Mouse (Mus musculus): Measurements from ENCODE around the gene Olfr1111.
"Not testable (repeated sequence)": the region's sequence is repeated elsewhere in the genome, so short reads cannot be mapped to it uniquely, and the experiment has no call there.

The Olfr1111 gene

DNA sequence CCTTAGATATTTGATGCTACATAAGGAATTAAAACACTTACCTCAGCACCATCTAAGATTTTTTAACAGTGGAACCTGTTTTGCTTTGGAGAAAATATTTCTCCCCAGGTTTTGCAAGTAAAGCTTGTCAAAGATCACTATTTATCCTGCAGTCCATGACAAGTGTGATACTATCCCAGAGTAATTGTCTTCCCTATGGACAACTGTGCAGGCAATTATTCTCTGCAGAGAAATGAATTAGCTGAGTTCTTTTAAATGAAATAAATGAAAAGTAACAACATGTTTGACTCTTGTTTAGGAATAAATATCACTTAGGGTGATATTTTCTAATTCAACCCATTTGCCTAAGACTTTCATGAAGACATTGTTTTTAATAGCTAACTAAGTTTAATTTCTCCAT, at the start of gene Olfr1111:
Olfr1111 (minus strand) TSS at position 101 of the 400 bp plus-strand sequence.
- in situ Hi-C loops (cut with MseI, MboI) = no loop called here

DNA sequence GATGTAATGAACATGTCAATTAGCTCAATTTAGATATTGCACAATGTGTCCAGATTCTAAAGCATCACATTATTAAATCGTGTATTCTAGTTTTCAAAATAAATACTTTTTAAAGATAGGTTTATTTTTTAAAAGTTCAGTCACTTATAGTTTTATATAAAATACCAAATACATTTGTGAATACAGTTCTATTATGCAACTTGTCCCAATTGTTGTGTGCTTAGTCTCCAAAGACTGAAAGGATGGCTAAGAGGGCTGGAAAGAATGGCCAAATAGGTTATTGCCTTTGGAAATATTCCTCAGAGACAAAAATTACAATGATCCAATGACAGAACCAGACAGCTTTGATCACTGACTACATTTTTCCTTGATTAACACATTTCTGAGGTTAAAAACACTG, 35.1 kb upstream of the Olfr1111 start, which contains the start of gene Olfr1112:
Olfr1112 (plus strand) TSS at position 301 of the 400 bp plus-strand sequence.
- in situ Hi-C loops (cut with MseI, MboI) = no loop called here

DNA sequence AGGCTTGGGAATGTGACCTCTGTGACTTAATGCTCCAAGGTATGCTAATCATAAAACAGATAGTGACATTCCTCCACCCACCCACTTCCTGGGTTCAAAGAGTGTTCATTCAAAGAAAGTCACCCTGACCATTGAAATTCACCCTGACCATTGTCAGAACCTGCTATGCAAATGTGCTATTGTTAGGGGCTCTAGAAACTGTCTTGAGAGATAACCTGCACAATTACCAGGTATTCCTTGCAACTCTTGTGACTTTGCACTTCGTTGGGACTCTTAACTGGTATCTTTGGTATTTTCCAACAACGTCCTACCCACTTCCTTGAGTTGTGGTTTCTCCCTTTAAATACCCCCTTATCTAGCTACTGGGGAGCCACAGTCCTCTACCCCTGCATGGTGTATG, 15.3 kb upstream of the Olfr1111 start:
- in situ Hi-C loops (cut with MseI, MboI) = not testable (repeated sequence)

DNA sequence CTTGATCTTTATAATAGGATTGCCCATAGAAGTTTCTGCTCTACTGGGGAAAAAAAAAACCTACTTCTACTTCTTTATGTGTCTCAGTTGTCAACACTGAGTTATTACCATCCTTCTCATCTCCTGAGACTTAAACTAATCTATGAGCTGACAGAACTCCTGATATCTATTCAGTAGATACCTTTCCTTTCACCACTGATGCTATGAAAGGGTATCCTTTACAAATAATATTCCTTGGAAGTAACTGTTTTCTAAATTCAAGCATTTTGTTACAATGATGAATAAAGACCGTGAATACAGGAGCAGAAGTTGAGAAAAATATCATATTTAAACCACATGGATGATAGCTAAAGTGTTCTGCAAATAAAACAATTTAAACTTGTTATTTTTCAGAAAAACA, 12.2 kb downstream of the Olfr1111 start, which contains the start of gene Olfr1110:
Olfr1110 (minus strand) TSS at position 101 of the 400 bp plus-strand sequence.
- in situ Hi-C loops (cut with MseI, MboI) = no loop called here

DNA sequence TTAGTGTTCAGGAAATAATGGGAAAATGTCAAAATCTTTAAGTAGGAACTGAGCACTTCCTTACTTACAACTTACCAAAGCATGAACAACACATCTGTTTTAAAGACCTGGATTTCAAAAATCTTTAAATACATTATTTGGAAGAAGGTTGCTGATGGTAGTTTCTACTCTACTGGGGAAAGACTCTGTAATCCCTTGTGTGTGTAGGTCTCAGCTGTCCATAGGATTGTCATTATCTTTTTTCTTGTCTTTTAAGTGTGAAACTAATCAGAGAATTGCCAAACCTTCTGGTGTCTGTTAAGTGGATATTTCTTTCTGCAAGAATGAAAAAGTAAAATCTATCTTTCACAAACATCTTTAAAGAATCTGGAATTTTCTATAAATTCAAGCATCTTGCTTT, 38.0 kb downstream of the Olfr1111 start, which contains the start of gene Olfr259:
Olfr259 (minus strand) TSS at position 101 of the 400 bp plus-strand sequence.
- in situ Hi-C loops (cut with MseI, MboI) = no loop called here
